In genomic region chr7:72120986-72121385, GRCm38 (mm10) we compare ENCODE assay signal across 10 mouse cellular contexts.
"Had no signal": no experiment of that assay in that cellular context is flagged by ENCODE, and none has a peak within 500 bp of the region (broad histone marks: within the 10 kb centered on the region; RNA-seq: fewer than 3 reads in every experiment).

No protein-coding gene starts in this region.

- H3K27me3 ChIP-seq: limb, embryonic 15.5 days; liver, embryonic 12.5 days; midbrain, embryonic 13.5 days; neural tube, embryonic 15.5 days had no signal

- H3K4me1 ChIP-seq: limb, embryonic 15.5 days; liver, embryonic 12.5 days; midbrain, embryonic 13.5 days; neural tube, embryonic 15.5 days had no signal

- H3K9me3 ChIP-seq: limb, embryonic 15.5 days; liver, embryonic 12.5 days; midbrain, embryonic 13.5 days; neural tube, embryonic 15.5 days had no signal

- H3K36me3 ChIP-seq: limb, embryonic 15.5 days; liver, embryonic 12.5 days; midbrain, embryonic 13.5 days; neural tube, embryonic 15.5 days had no signal

- H3K4me2 ChIP-seq: limb, embryonic 15.5 days; liver, embryonic 12.5 days; midbrain, embryonic 13.5 days; neural tube, embryonic 15.5 days had no signal

- DNase-seq: kidney, adult 11 months; right cerebral cortex, adult 18-20 months; right cerebral cortex, postnatal 25 days; thymus, postnatal 4 days had no signal

- H3K27ac ChIP-seq: left cerebral cortex, adult 2 months; limb, embryonic 15.5 days; liver, embryonic 12.5 days; midbrain, embryonic 13.5 days; neural tube, embryonic 15.5 days had no signal

- H3K4me3 ChIP-seq: left cerebral cortex, adult 2 months; limb, embryonic 15.5 days; liver, embryonic 12.5 days; midbrain, embryonic 13.5 days; myocyte; neural tube, embryonic 15.5 days had no signal

- H3K9ac ChIP-seq: limb, embryonic 15.5 days; liver, embryonic 12.5 days; midbrain, embryonic 13.5 days; neural tube, embryonic 15.5 days had no signal

- ATAC-seq: liver, embryonic 12.5 days; midbrain, embryonic 13.5 days had no signal
